Mouse (Mus musculus) ES-Bruce4 (cell line): ENCODE measurements around the gene Oaz3.

Experiments
- CTCF ChIP-seq: IDR thresholded peaks from one replicate; pipeline ENCODE4 v1.8.1; 2011; ENCODE audit warnings: low read depth, low read length
- EP300 ChIP-seq: IDR thresholded peaks from 2 replicates; pipeline ENCODE4 v1.6.1; 2011; ENCODE audit warnings: low read depth, low read length; ENCODE audit not compliant: insufficient read depth
- POLR2A ChIP-seq: IDR thresholded peaks from one replicate; pipeline ENCODE4 v1.8.1; 2011; ENCODE audit warnings: low read length; ENCODE audit not compliant: insufficient read depth

DNA sequence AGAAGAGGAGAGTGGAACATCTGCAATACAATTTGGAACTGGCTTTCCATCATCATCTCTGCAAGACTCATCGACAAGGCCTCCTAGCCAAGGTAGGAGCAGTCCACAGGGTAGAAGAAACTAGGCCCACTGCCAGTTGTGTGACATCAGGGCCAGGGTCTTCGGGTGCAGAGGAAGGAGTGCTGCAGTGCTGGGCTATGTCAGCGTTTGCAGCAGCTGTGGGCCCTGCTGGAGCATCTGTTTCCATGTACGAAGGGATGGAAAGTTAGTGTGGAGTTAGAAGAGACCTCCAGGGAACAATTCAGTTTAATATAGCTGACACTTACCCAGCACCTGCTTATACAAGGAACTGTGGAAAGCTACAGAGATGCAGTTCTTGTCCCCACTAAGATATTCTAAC lies 50.7 kb downstream of the Oaz3 start:
- TF ChIP-seq CTCF, result no peak
- TF ChIP-seq POLR2A, result no peak
- TF ChIP-seq EP300, result no peak
